Mouse (Mus musculus) forebrain, embryonic 11.5 days (tissue): ENCODE data around the gene Lzts2. TPM values are rescaled to one million over a fixed set of nuclear protein-coding genes. Genes with fewer than 3 reads are reported as not detected.
A peak's percentile ranks its signal among the peaks of the same experiment; 100 is the strongest.

Experiments
- ATAC-seq: fragments of 200-750 bp; cut with Nextera tagmentation; replicated peaks from 2 replicates; pipeline ENCODE4 v1.8.0; 2017; ENCODE audit warnings: moderate TSS enrichment; ENCODE audit not compliant: low FRiP score
- DNase-seq: peaks from one replicate; pipeline ENCODE4 v3.0.0-alpha.2; 2017; ENCODE audit warnings: low spot score
- H3K27ac ChIP-seq: fragments of 300-500 bp; sonication (generic); 2 replicates; pipeline ENCODE4 v1.5.1; 2014; ENCODE audit warnings: low read depth, low read length
- H3K27me3 ChIP-seq: fragments of 300-500 bp; sonication (generic); 2 replicates; pipeline ENCODE4 v1.6.1; 2014; ENCODE audit warnings: mild to moderate bottlenecking, low read length, mixed read lengths; ENCODE audit not compliant: control insufficient read depth, insufficient read depth
- H3K36me3 ChIP-seq: fragments of 300-500 bp; sonication (generic); 2 replicates; pipeline ENCODE4 v1.6.1; 2014; ENCODE audit warnings: mild to moderate bottlenecking, low read length, moderate library complexity, mixed read lengths; ENCODE audit not compliant: control insufficient read depth, insufficient read depth
- H3K4me1 ChIP-seq: fragments of 300-500 bp; sonication (generic); replicated peaks from 2 replicates; pipeline ENCODE4 v1.6.1; 2014; ENCODE audit warnings: low read length, mixed read lengths; ENCODE audit not compliant: control insufficient read depth, insufficient read depth
- H3K4me2 ChIP-seq: fragments of 300-500 bp; sonication (generic); 2 replicates; pipeline ENCODE4 v1.6.1; 2014; ENCODE audit warnings: low read depth, mild to moderate bottlenecking, low read length, moderate library complexity, mixed read lengths; ENCODE audit not compliant: severe bottlenecking
- H3K4me3 ChIP-seq: fragments of 300-500 bp; sonication (generic); 2 replicates; pipeline ENCODE4 v1.5.1; 2014; ENCODE audit warnings: low read depth, low read length
- H3K9ac ChIP-seq: fragments of 300-500 bp; sonication (generic); 2 replicates; pipeline ENCODE4 v1.6.1; 2014; ENCODE audit warnings: low read length
- H3K9me3 ChIP-seq: fragments of 300-500 bp; sonication (generic); 2 replicates; pipeline ENCODE4 v1.6.1; 2016; ENCODE audit warnings: low read length, mixed read lengths; ENCODE audit not compliant: control insufficient read depth
- WGBS: fragments of 180-500 bp; shearing (Covaris S2); extraction: QIAGEN DNeasy Blood & Tissue Kit; methylation state at CpG from one replicate; pipeline ENCODE4 v1.1.7; 2014; 5-methylcytosine and 5-hydroxymethylcytosine counted together
- polyA plus RNA-seq: library from polyadenylated mRNA; unstranded; fragments of >200 nt; fragmentation: Nextera tagmentation; extraction: Ambion mirVana; gene quantifications from 2 replicates; pipeline ENCODE4 v1.2.1, GENCODE M21; 2014

Lzts2 gene
- polyA plus RNA-seq, 1 experiment from 2014 or later: 56.9 TPM

DNA sequence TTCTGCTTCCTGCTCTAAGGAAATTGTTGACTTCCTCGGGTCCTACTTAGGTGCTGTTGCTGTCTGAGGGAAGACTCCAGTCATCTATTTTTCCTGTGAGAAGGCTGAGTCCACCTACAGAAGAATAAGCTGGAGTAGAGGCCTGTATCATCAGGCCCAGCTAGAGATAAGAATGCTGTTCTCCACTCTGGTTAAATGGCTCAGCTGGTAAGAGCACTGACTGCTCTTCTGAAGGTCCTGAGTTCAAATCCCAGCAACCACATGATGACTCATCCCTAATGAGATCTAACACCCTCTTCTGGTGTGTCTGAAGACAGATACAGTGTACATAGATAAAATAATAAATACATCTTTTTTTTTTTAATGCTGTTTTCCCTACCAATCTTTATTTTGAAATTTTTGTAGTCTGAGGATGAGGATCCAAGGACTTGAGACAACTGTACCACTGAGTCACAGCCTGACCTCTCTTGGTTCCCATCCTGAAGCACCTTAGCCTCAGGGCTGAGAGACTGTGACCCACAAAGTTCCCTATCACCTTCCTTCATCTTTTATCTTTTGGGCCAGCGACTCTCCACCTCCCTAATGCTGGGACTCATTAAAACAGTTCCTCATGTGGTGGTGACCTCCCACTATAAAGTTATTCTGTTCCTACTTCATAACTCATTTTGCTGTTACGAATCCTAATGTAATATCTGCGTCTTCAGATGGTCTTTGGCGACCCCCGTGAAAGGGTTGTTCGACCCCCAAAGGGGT is 53.7 kb downstream of the Lzts2 start:
- peaks cover 47% of the 10 kb centered on the region for H3K27me3 ChIP-seq
- H3K36me3 ChIP-seq: no peaks in the 10 kb centered on the region
- DNase-seq: no peak
- H3K27ac ChIP-seq: no peak overlapping the region
- peaks cover 5% of the 10 kb centered on the region; the same call in 1 of the 2 replicates for H3K4me1 ChIP-seq
- no peak overlapping the region for H3K4me2 ChIP-seq
- no peak for ATAC-seq
- no peak overlapping the region for H3K9ac ChIP-seq
- H3K9me3 ChIP-seq: no peaks in the 10 kb centered on the region
- no peak overlapping the region for H3K4me3 ChIP-seq
- WGBS: 77% methylated on average over 7 of the region's 7 CpGs

DNA sequence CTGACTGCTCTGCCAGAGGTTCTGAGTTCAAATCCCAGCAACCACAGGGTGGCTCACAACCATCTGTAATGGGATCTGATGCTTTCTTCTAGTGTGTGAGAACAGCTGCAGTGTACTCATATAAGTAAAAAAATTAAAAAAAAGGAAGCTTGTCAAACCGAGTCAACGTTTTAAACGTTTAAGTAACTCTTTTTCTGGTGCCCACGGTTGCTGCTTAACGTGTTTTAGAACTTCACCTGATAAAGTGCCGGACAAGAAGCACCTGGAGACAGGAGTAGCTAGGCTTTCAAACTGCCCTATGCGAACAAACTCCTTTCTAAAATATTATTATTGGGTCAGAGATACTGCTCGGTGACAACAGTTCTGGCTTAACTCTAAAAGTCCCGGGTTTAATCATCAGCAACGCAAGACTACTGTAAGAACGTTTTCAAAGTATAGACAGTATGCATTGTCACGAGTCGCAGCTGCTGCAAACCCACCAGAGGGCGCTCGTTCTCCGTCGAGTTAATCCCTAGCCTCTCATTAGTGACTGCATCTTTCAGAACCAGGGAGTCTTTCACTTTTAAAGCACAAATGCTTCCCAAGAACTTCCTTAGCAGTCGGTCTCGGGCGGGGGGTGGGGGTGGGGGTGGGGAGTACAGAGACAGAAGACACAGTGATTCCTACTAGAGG is 59.8 kb downstream of the Lzts2 start:
- WGBS: 9% methylated on average over 20 of the region's 20 CpGs
- peak overlapping the region; percentile 60 for H3K4me3 ChIP-seq
- H3K27ac ChIP-seq: peak overlapping the region; percentile 80
- H3K36me3 ChIP-seq: no peaks in the 10 kb centered on the region
- peak; percentile 36; the same call in 1 of the 2 replicates for ATAC-seq
- H3K4me1 ChIP-seq: peaks cover 18% of the 10 kb centered on the region
- no peaks in the 10 kb centered on the region for H3K9me3 ChIP-seq
- peak overlapping the region; percentile 78 for H3K9ac ChIP-seq
- DNase-seq: peak; percentile 94
- H3K4me2 ChIP-seq: peak overlapping the region; percentile 95
- peaks cover 39% of the 10 kb centered on the region for H3K27me3 ChIP-seq

DNA sequence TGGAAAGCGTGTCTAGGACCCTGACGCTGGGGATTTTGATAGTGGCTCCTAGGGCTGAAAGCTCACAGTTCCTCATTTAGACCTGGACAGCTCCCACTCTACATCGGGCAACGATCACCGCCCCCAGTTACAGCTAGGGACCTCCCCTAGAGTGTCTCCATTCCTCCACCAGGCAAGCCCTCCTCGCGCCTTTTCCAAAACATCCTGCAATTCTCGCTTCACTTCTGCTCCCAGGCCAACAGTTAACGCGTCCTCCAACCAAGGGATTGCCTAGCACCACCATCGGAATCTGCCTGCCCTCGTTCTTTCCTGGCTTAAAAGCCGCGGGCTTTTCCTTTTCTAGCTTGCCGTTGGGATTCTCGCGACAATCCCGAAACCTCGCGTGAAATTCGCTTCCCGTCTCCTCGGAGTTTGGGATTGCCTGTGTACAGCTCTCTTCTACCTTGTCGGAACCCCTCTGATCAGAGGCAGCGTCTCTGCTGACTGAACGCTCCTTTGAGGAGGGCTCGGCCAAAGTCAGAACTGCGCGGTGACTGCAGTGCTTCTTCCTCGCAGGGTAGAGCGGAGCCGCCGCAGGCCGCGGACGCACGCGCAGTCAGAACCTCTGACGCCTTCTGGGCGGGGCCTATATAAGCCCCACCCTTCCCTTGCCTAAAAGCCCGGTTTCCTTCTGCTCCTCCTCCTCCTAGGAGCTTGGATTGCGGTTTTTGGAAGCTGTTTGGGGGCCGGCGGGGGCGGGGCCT is 60.5 kb downstream of the Lzts2 start, which contains the start of gene Kazald1:
Kazald1 (plus strand) TSS at position 662 of the 743 bp plus-strand sequence.
- no peaks in the 10 kb centered on the region for H3K9me3 ChIP-seq
- WGBS: under 1% methylated on average over 43 of the region's 45 CpGs
- peak within 1 kb of the TSS; percentile 60 for H3K4me3 ChIP-seq
- peak within 1 kb of the TSS; percentile 95 for H3K4me2 ChIP-seq
- H3K4me1 ChIP-seq: peaks cover 22% of the 10 kb centered on the region
- peaks cover 47% of the 10 kb centered on the region for H3K27me3 ChIP-seq
- DNase-seq: peak; percentile 96
- peak; percentile 89 for ATAC-seq
- H3K9ac ChIP-seq: peak within 1 kb of the TSS; percentile 78
- H3K27ac ChIP-seq: peak within 1 kb of the TSS; percentile 80
- H3K36me3 ChIP-seq: no peaks in the 10 kb centered on the region

DNA sequence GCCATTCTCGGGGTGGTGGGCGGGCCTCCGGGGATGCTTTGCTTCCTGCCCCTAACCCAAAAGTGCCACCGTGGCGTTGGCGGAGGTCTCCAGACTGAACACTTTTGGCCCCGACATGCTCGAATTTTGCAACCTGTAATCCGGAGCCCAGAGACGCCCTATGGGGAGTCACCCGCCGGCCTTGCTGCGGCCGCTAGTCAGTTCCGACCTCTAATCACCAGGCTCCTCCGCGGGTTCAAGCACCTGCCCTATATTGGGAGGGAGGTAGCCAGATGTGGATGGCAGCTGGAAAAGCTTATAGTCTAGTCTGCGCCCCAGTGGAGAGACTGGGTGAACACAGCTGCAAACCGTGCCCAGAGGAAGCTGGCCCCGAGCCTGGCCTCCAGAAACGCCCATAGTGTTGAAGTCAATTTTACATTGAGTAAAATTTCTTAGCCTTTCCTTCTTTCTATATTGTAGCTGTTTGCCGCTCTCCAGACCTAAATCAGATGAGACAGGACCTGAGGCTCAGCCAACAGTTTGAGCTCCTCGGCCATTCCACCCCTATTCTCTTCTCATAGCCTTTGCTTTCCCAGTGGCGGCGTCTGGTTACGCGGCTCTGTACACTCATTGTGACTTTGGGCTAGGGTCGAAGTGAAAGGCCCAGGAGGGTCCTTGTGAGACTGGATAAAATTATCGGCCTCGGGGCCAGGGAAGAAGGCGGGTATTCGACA is 61.3 kb downstream of the Lzts2 start:
- WGBS: under 1% methylated on average over 32 of the region's 32 CpGs
- Histone ChIP-seq H3K36me3 (no peaks in the 10 kb centered on the region), H3K4me3 (peak overlapping the region; percentile 60), H3K27ac (no peak overlapping the region), H3K4me1 (peaks cover 28% of the 10 kb centered on the region), H3K9me3 (no peaks in the 10 kb centered on the region), H3K9ac (peak overlapping the region; percentile 78), H3K4me2 (peak overlapping the region; percentile 95), H3K27me3 (peaks cover 53% of the 10 kb centered on the region)
- ATAC-seq (peak; percentile 32), DNase-seq (no peak)

DNA sequence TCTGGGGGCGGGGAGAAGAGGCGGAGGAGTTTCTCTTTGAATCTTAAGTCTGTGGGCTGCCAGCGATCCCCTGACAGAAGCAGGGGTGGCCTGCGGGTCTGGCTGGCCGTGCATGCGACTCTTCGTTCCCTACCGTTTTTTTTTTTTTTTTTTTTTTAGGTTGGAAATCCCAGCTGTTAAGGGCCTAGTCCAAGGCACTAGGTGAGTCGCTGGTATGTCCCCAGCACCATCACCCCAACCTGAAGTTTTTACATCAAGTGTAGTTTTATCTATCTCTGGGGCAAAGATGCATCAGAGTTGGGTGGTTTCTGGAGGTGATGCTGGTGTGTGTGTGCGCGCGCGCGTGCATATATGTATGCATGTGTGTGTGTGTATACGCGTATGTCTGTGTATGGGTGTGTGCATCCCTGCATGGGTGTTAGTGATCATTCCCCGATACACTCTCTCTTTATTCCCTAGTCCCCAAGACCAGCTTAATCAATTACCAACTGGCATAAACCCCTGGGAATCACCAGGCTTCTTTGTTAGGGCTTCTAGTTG is 61.9 kb downstream of the Lzts2 start:
- no peak for ATAC-seq
- 5% methylated on average over 17 of the region's 17 CpGs for WGBS

More for the DNA sequence above, 61.9 kb downstream of the Lzts2 start:
- no peaks in the 10 kb centered on the region for H3K36me3 ChIP-seq
- H3K9ac ChIP-seq: no peak overlapping the region
- no peak for DNase-seq
- H3K9me3 ChIP-seq: no peaks in the 10 kb centered on the region
- peak overlapping the region; percentile 25; the same call in 1 of the 2 replicates for H3K4me3 ChIP-seq
- H3K4me2 ChIP-seq: peak overlapping the region; percentile 95; the same call in 1 of the 2 replicates
- H3K27ac ChIP-seq: no peak overlapping the region
- H3K4me1 ChIP-seq: peaks cover 34% of the 10 kb centered on the region
- peaks cover 60% of the 10 kb centered on the region for H3K27me3 ChIP-seq

Other genes starting within 250 kb of the Lzts2 start
- 55.6 and 59.3 TPM in 2 replicates for gene Slf2, start 83.3 kb upstream of the Lzts2 start, polyA plus RNA-seq
- gene Sema4g, start 25.3 kb upstream of the Lzts2 start, polyA plus RNA-seq: 7.1 and 7.4 TPM in 2 replicates
- gene Twnk, start 8.8 kb upstream of the Lzts2 start, polyA plus RNA-seq: 18.4 and 19.9 TPM in 2 replicates
- gene Mrpl43, start 8.0 kb upstream of the Lzts2 start, polyA plus RNA-seq: 71.4 and 78.1 TPM in 2 replicates
- 0.61 and 0.63 TPM in 2 replicates for gene Pdzd7, start 31.3 kb downstream of the Lzts2 start, polyA plus RNA-seq
- gene Sfxn3, start 33.1 kb downstream of the Lzts2 start, polyA plus RNA-seq: 15.4 and 18.7 TPM in 2 replicates
- gene Kazald1, start 60.8 kb downstream of the Lzts2 start, polyA plus RNA-seq: 0.20 and 0.31 TPM in 2 replicates
- not detected in 2 replicates for gene Tlx1, start 136.3 kb downstream of the Lzts2 start, polyA plus RNA-seq
- gene Lbx1, start 221.4 kb downstream of the Lzts2 start, polyA plus RNA-seq: 0.11 TPM in 1 of 2 replicates, not detected in the other